Mouse (Mus musculus): ENCODE results near the gene Bhlhe41.

Bhlhe41 gene

DNA sequence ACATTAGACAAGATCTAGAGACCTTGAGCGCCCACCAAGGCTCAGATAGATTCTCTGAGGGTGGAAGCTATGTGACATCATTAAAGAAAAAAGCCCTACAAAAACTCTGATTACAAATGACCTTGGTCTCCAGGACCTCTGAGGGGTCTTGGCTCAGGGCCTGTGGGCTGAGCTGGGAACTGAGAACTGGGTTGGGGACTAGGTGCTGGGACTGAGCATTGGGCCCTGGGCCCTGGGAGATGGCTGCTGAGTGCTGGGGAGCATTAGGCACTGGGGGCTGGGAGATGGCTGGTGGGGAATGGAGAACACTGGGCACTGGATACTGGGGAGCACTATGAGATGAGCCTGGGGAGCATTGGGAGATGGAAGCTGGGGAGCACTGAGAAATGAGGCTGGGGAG is 19.3 kb downstream of the Bhlhe41 start:
- DNase-seq (ENCODE audit: low read depth, low spot score), result no peak

DNA sequence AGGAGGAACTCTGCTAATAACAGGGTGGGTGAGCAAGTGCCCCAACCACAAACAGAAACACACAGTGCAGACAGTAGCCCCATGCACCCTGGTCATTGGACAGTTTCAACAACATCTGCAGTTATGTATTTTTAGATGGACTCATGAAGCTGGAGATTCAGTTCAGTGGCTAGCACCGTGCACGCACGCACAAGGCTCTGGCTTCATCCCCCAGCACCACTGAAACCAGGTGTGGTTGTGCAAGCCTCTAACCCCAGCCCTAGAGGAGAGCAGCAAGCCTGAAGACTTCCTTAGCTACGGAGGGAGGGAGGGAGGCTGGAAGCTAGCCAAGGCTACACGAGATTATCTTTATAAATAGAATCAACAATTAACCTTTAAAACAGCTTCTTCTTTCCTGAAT is 19.7 kb downstream of the Bhlhe41 start:
- DNase-seq (ENCODE audit: low read depth, low spot score), result no peak

DNA sequence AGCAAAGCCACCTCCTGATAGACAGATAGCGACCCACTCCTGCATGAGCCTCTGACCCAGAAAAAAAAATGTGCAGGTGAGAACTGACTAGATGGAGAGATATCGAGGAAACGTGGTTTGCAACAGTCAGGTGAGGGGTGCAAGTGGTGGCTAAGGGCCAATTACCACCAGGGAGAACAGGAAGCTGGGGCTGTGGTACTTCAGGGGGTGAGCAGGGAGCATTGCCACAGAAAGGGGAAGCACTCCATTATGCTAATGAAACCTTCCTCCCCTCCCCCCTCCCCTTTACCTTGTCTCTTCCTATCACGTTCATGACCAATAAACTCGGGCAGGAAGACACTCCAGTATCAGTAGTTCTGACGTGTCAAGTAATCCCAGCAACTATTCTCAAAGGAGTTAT is 30.0 kb downstream of the Bhlhe41 start:
- no peak for DNase-seq (ENCODE audit: low read depth, low spot score)

DNA sequence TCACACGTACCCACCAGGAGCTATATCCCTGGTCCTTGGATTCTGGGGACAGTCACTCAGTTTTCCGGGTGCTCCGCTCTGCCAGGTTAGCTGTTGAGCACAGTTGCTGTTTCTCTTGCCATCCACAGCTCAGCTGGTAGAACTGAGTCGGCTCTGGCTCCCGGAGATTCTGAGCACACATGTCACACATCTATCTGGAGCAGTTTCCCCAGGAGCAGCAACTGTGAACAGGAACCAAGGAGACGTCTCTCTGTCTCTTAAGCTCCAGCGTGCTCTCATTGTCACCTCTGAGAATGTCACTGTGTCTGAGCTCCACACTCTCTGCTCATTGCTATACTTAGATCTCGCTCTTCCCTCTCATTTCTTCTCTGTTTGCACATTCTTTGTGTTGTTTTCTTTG is 32.4 kb downstream of the Bhlhe41 start:
- no peak for DNase-seq (ENCODE audit: low read depth, low spot score)

DNA sequence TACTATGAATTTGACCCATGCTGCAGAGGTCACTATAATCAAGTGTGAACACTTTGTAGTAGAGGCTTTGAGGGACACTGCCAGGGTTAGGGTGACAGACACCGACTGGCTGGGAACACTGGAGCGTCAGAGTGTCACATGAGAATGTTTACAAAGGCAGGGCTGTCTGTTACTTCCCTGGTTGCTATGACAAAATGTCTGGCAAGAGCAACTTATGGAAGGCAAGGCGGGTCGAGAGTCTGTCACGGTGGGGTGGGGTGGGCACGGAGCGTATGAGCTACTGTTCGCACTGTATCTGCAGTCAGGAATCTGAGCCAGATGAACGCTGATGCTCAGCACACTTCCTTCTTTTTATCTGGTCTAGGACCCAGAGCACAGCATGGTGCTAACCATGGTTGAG is 34.7 kb downstream of the Bhlhe41 start:
- DNase-seq (ENCODE audit: low read depth, low spot score), result peak; percentile 16

DNA sequence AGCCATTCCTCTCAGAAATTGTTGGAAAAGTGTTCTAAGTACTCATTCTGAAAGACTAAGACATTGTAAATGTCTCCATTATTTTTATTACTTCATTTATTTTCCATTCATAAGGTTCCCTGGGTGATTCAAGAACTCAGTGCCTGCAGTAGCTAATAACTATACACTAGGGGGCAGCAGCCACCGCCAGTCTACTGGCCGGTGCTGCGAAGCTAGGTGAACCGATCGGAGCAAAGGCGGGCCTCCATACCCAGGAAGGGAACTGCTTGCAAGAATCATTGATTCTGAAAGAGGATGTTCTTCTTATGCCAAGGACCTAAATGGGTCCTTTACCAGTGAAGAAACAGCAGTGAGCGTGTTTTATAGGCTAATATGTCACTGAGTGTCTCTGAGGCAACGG is 35.2 kb downstream of the Bhlhe41 start:
- peak; percentile 77 for DNase-seq (ENCODE audit: low read depth, low spot score)

DNA sequence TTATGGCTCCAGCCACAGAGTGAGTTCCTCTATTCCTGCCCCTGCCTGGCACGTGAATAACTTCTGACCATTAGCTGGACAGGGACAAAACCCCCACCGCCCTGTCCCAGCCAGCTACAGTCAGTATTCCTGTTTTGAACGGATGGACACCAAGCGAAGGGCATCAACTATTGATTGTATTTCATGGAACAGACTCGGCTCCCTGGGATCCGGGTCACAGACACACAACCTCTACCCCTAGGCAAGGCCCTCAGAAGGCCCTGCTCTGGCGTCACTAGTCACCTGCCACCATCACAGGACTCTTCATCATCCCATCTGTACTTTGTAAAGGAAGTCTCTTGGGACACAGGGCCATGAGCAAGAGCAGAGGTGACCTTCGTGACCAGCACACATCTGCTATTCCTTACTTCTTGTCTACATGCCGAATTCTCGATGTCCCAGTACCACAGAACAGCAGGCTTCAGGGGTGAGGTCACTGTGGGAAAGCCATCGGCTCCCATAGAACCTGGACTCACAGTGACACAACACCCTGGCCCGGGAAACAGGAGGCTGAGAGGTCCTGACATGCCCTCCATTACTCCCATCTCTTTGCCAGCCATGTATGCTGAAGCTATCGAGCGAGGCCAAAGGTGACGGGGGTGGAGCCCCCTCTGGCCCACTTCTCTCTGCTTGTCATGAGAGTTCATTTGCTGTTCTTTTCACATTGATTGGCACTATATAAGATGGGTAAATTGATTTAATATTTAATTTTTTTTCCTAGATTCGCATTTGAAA is 36.1 kb downstream of the Bhlhe41 start:
- no peak for DNase-seq (ENCODE audit: low read depth, low spot score)

DNA sequence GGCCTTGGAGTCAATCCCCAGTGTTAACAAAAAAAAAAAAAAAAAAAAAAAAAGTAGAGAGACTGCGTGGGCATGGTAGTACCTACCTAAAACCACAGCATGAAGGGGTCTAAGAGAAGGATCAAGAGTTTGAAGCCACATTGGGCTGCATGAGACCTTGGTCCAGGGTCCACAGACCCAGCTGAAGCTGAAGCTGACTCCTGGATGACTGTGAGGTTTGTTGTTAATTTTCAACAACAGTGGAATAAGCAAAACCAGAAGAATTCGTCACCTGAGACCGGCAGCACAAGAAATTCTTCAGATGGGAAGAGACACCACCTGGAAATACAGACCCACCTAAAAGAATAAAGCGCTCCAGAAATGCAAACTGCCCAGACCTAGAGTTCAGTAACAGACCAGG is 39.1 kb downstream of the Bhlhe41 start:
- DNase-seq (ENCODE audit: low read depth, low spot score), result no peak

DNA sequence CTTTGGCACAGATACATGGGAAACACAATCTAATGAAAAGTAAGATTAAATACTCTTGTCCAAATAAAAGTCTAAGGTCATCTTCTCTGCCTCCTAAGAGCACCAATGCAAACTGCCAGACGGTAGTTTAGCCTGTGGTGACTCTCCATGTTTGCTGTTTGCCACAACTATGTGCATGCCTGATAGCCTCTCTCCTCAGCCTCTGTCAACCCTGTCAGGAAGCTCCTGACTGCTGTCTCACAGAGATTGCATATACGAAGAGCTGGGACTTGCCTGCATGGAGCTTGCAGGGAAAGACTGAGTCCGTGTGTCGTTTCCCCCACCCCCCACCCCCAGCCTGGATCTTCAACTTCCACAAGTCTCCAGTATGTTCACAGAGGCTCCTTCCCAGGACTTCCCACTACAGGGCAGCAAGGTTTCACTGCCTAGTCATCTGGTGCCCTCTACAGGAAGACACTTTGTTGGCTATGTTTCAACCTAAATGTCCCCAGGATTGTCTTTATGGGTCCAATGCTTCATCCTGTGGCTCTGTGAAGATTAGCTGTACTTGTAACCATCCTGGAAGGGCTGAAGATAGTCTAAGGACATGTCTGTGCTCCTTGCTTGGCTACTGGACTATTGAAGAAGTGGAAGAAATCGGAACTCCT is 41.6 kb downstream of the Bhlhe41 start:
- DNase-seq (ENCODE audit: low read depth, low spot score), result peak; percentile 38

DNA sequence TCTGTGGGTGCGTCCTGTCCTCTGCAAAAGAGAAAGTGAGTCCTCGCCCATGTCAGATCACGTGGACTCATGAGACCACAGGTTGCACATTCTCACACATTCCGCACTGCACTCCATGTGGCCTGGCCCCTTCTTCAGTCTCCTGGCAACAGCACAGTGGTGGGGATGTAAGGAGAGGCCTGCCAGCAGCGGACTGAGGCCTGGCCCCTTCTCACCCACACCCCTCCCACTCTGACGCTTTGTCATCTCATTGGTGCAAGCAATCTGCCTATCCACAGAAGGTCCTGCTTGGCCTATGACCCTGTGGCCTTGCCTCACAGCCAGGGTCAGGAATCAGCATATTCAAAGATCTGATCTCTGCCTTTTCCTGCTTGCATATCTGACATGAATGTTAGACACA is 42.3 kb downstream of the Bhlhe41 start:
- peak; percentile 24 for DNase-seq (ENCODE audit: low read depth, low spot score)

DNA sequence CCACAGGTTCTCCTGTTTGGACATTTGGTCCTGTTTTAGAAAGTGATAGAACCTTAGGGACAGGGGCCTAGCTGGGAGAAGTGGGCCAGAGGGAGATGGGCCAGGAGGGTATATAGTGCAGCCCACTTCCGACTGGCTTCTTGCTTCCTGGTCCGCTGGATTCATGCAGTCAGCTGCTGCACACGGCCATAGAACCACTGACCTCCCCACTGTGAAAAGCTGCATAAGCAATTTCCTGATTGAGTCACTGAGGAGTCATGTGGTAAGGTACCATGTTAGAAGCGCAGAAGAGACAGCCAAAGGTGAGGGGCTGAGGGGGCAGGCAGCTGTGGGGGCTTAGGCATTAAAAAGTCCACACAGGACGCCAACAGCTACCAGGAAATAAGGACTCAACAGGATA is 43.1 kb downstream of the Bhlhe41 start:
- no peak for DNase-seq (ENCODE audit: low read depth, low spot score)

DNA sequence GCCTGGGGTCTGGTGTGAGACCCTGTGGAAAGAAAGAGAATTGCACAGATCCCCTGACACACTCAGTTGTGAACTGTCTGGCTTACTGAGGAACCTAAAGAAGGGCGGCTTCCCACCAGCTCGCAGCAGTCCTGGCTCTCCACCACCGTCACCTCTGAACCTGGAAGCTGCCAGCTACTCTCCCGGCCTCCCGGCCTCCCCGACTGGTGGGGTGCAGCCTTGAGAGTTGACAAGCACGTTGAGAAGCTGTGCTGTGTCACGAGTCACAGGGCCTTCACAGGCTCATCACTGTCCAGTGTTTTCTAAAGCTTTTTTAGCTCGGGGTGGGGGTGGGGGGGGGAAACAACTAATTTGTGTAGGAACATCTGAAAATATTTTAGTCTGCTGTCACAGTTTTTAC is 46.2 kb downstream of the Bhlhe41 start:
- no peak for DNase-seq (ENCODE audit: low read depth, low spot score)

DNA sequence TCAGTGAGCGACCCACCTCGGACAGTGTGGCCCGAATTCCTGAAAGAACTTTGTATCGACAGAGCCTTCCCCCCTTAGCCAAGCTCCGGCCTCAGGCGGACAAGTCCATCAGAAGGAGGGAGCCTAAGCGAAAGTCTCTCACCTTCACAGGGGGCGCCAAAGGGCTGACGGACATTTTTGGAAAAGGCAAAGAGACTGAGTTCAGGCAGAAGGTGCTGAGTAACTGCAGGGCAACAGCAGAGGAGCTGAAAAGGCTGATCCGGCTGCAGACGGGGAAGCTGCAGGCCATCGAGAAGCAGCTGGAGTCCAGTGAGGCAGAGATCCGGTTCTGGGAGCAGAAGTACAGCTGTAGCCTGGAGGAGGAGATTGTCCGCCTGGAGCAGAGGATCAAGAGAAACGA is 50.2 kb downstream of the Bhlhe41 start:
- peak; percentile 16 for DNase-seq (ENCODE audit: low read depth, low spot score)

DNA sequence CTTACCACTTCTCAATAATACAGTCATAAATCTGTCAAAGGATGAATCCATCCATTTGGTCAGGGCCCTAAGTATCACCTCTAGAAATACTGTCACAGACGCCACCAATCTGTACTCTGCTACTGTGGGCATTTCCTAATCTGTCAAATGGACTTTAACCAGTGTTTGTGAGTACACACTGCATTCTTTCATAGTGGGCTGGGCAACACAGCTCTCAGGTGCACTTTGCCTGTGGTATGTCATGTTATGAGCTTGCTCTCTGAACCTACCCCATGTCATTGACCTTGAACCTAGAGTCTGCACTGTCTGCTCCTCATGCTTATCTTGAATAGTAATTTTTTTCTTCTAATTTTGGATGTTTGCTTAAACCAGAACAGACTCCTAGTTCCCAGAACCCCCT is 54.2 kb downstream of the Bhlhe41 start:
- no peak for DNase-seq (ENCODE audit: low read depth, low spot score)

DNA sequence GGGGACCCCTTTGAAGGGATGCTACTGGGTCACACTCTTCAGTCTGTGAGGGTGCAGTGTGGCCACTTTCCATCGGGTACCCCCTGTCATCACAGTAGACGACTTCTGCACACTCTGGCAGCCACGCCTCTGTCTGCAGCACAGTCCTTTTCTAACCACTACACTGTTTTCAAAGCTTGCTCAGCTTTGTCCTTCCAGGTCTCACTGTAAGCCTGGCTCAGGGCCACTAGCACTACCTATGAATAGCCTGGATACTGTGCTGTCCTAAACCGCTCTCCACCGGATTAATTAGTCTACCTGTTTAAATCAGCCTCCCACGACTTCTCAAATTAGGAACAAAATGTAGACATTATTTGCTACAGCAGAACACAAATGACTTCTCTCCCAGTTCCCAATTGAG is 55.3 kb downstream of the Bhlhe41 start:
- no peak for DNase-seq (ENCODE audit: low read depth, low spot score)

DNA sequence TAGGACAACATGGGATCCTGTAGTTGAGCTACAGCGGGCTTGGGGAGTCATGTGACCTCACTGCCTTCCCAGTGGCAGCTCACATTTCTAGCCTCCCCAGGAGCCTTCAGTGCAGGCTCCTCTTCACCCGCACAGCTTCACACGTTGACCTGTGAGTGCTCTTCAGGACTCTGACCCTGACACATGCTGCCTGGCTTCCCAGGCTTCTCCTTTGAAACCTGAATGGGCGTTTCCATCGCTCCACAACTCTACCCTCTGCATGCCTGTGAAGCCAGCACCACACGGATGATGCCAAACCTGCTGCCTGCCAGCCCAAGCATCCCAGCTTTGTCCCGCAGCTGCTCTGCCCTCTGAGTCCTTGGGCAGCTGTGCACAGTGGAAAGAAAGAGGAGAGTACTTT is 55.8 kb downstream of the Bhlhe41 start:
- DNase-seq (ENCODE audit: low read depth, low spot score), result no peak

Measured in mesoderm, embryonic 11.5 days (tissue).